Comparison of ENCODE assay signal across 9 mouse cellular contexts in genomic region chr11:42000190-42001098, GRCm38 (mm10). TPM values are rescaled to one million over a fixed set of nuclear protein-coding genes. Genes with fewer than 3 reads are reported as not detected.
DNase-seq lines count a peak whose midpoint lies in the region; ATAC-seq and TF ChIP-seq lines count a peak whose summit lies in the region.
"Had no signal": no experiment of that assay in that cellular context is flagged by ENCODE, and none has a peak within 500 bp of the region (broad histone marks: within the 10 kb centered on the region; RNA-seq: fewer than 3 reads in every experiment).

Gene Gabrg2 (minus strand): TSS chr11:42000857.

- WGBS in cerebellum, adult 2 months = 3% methylated on average over 20 of the region's 20 CpGs
- 3% methylated on average over 20 of the region's 20 CpGs for WGBS in forebrain, embryonic 12.5 days
- 6% methylated on average over 20 of the region's 20 CpGs for WGBS in neural tube, embryonic 12.5 days
- 13% methylated on average over 20 of the region's 20 CpGs for WGBS in liver, embryonic 12.5 days (ENCODE audit: insufficient replicate concordance)
- WGBS in thymus, adult 2 months = 16% methylated on average over 20 of the region's 20 CpGs

- H3K36me3 ChIP-seq in forebrain, embryonic 12.5 days (replicated peaks) = no peaks in the 10 kb centered on the region
- H3K36me3 ChIP-seq in neural tube, embryonic 12.5 days = no peaks in the 10 kb centered on the region
- no peaks in the 10 kb centered on the region for H3K36me3 ChIP-seq in liver, embryonic 12.5 days
- H3K36me3 ChIP-seq in thymus, adult 2 months (ENCODE audit: control insufficient read depth, insufficient read depth, low read length) = no peaks in the 10 kb centered on the region

- no peak for TF ChIP-seq CTCF in cerebellum, adult 2 months (IDR thresholded peaks at IDR 0.05; ENCODE audit: borderline replicate concordance, insufficient read depth, low read depth, low read length)
- no peak for TF ChIP-seq CTCF in thymus, adult 2 months (IDR thresholded peaks at IDR 0.05; ENCODE audit: borderline replicate concordance, control insufficient read depth, extremely low read depth, insufficient read depth, low read length, poor library complexity)

- H3K4me1 ChIP-seq in cerebellum, adult 2 months (ENCODE audit: control insufficient read depth, insufficient read depth, low read length) = no peaks in the 10 kb centered on the region; the same call in 1 of the 2 replicates
- H3K4me1 ChIP-seq in forebrain, embryonic 12.5 days = peaks cover 14% of the 10 kb centered on the region
- H3K4me1 ChIP-seq in neural tube, embryonic 12.5 days = no peaks in the 10 kb centered on the region
- no peaks in the 10 kb centered on the region for H3K4me1 ChIP-seq in liver, embryonic 12.5 days
- no peaks in the 10 kb centered on the region for H3K4me1 ChIP-seq in thymus, adult 2 months (replicated peaks; ENCODE audit: control insufficient read depth, insufficient read depth, low read length)

- H3K27me3 ChIP-seq in cerebellum, adult 2 months (ENCODE audit: control insufficient read depth, insufficient read depth, low read length) = no peaks in the 10 kb centered on the region
- H3K27me3 ChIP-seq in forebrain, embryonic 12.5 days = no peaks in the 10 kb centered on the region
- no peaks in the 10 kb centered on the region for H3K27me3 ChIP-seq in neural tube, embryonic 12.5 days (replicated peaks)
- H3K27me3 ChIP-seq in liver, embryonic 12.5 days (replicated peaks) = no peaks in the 10 kb centered on the region
- no peaks in the 10 kb centered on the region for H3K27me3 ChIP-seq in thymus, adult 2 months (ENCODE audit: control insufficient read depth, insufficient read depth, low read length)

- peak; percentile 81 for ATAC-seq in forebrain, embryonic 12.5 days (ENCODE audit: low FRiP score)
- ATAC-seq in neural tube, embryonic 12.5 days (ENCODE audit: low FRiP score, low read depth) = peak; percentile 83
- ATAC-seq in liver, embryonic 12.5 days = no peak

- H3K27ac ChIP-seq in cerebellum, adult 2 months (ENCODE audit: insufficient read depth, low read length) = peak within 1 kb of the TSS; percentile 97
- peak within 1 kb of the TSS; percentile 86 for H3K27ac ChIP-seq in forebrain, embryonic 12.5 days
- peak within 1 kb of the TSS; percentile 57 for H3K27ac ChIP-seq in neural tube, embryonic 12.5 days
- no peak within 1 kb of the TSS for H3K27ac ChIP-seq in liver, embryonic 12.5 days
- H3K27ac ChIP-seq in thymus, adult 2 months (ENCODE audit: control insufficient read depth, insufficient read depth, low read length) = no peak within 1 kb of the TSS
- H3K27ac ChIP-seq: macrophage had no signal

- peak within 1 kb of the TSS; percentile 44 for H3K9ac ChIP-seq in forebrain, embryonic 12.5 days
- peak within 1 kb of the TSS; percentile 58 for H3K9ac ChIP-seq in neural tube, embryonic 12.5 days
- no peak within 1 kb of the TSS for H3K9ac ChIP-seq in liver, embryonic 12.5 days

- peak within 1 kb of the TSS; percentile 52 for H3K4me2 ChIP-seq in forebrain, embryonic 12.5 days
- H3K4me2 ChIP-seq in neural tube, embryonic 12.5 days (replicated peaks) = peak within 1 kb of the TSS; percentile 54
- no peak within 1 kb of the TSS for H3K4me2 ChIP-seq in liver, embryonic 12.5 days

- peak within 1 kb of the TSS; percentile 97 for H3K4me3 ChIP-seq in cerebellum, adult 2 months (replicated peaks; ENCODE audit: insufficient read depth, low read depth, low read length)
- H3K4me3 ChIP-seq in forebrain, embryonic 12.5 days (replicated peaks) = peak within 1 kb of the TSS; percentile 39
- H3K4me3 ChIP-seq in neural tube, embryonic 12.5 days = peak within 1 kb of the TSS; percentile 39
- no peak within 1 kb of the TSS for H3K4me3 ChIP-seq in liver, embryonic 12.5 days
- H3K4me3 ChIP-seq in thymus, adult 2 months (ENCODE audit: control insufficient read depth, insufficient read depth, low read length) = no peak within 1 kb of the TSS

- TF ChIP-seq POLR2A in cerebellum, adult 2 months (IDR thresholded peaks at IDR 0.05; ENCODE audit: borderline replicate concordance, insufficient read depth, low read length) = peak; percentile 22; the same call in 1 of the 2 replicates
- TF ChIP-seq POLR2A in thymus, adult 2 months (IDR thresholded peaks at IDR 0.05; ENCODE audit: control insufficient read depth, extremely low read depth, insufficient read depth, low read length, poor library complexity) = no peak

- peak; percentile 62 to 65 for DNase-seq in cerebellum, adult 2 months
- peak; percentile 40 to 47 for DNase-seq in layer of hippocampus, postnatal 10 days (ENCODE audit: low spot score in 2 of 2)
- no peak for DNase-seq in thymus, postnatal 25 days
- DNase-seq in thymus, adult 18-20 months = no peak
- DNase-seq in thymus, adult 2 months = no peak

- H3K9me3 ChIP-seq in forebrain, embryonic 12.5 days = no peaks in the 10 kb centered on the region
- no peaks in the 10 kb centered on the region for H3K9me3 ChIP-seq in neural tube, embryonic 12.5 days
- no peaks in the 10 kb centered on the region for H3K9me3 ChIP-seq in liver, embryonic 12.5 days (replicated peaks)

RNA-seq across cellular contexts. Expression of gene Gabrg2, which starts in this region (rescaled TPM):
- 128 and 136 TPM in 2 replicates for polyA plus RNA-seq in cerebellum, adult 2 months (2012; rRNA removed)
- 24.5 and 28.7 TPM in 2 replicates for polyA plus RNA-seq in forebrain, embryonic 12.5 days (2016; fragmentation: Nextera tagmentation; extraction: Ambion mirVana)
- 100 to 1,000 TPM; 138 to 145 TPM for total RNA-seq in layer of hippocampus, postnatal 10 days (2021)
- polyA plus RNA-seq in neural tube, embryonic 12.5 days (2016; fragmentation: Nextera tagmentation; extraction: Ambion mirVana) = 31.9 and 32.1 TPM in 2 replicates
- not detected in 2 replicates for polyA plus RNA-seq in liver, embryonic 12.5 days (2016; fragmentation: Nextera tagmentation; extraction: Ambion mirVana)
- not detected in 2 replicates for polyA plus RNA-seq in thymus, adult 2 months (2012; rRNA removed)
- polyA plus RNA-seq: macrophage had no signal

Comparison
In these comparisons a context has a peak if more than half of its experiments do, and no peak if none do; other contexts are left out.
1. RNA of gene Gabrg2 (polyA plus RNA-seq): 128 to 136 TPM in cerebellum, adult 2 months, 31.9 to 32.1 TPM in neural tube, embryonic 12.5 days and 24.5 to 28.7 TPM in forebrain, embryonic 12.5 days; not detected in liver, embryonic 12.5 days and not detected in thymus, adult 2 months; every median in the first group is over 10 times any median in the second.
2. DNase-seq: peak in cerebellum, adult 2 months (2 of 2) and layer of hippocampus, postnatal 10 days (2 of 2); none in thymus, postnatal 25 days (single experiment), thymus, adult 18-20 months (0 of 2) and thymus, adult 2 months (single experiment).
3. H3K27ac ChIP-seq: peak in cerebellum, adult 2 months (single experiment), forebrain, embryonic 12.5 days (single experiment) and neural tube, embryonic 12.5 days (single experiment); none in liver, embryonic 12.5 days (single experiment) and thymus, adult 2 months (single experiment).
4. H3K4me3 ChIP-seq: peak in cerebellum, adult 2 months (single experiment), forebrain, embryonic 12.5 days (single experiment) and neural tube, embryonic 12.5 days (single experiment); none in liver, embryonic 12.5 days (single experiment) and thymus, adult 2 months (single experiment).